Mouse (Mus musculus) thymus, adult 2 months (tissue): ENCODE measurements at regions not wholly inside any gene's neighbourhood (a gene's known extent, or its start where the extent isn't known, plus 50 kb on each side); places are given as distances from the start of the nearest gene placed in this dataset.

ENCODE experiments used
- CTCF ChIP-seq: fragments of 200-500 bp; IDR thresholded peaks from 2 replicates; pipeline ENCODE4 v1.5.1; 2012; ENCODE audit warnings: mild to moderate bottlenecking, control low read depth, low read length, moderate library complexity, borderline replicate concordance; ENCODE audit not compliant: control insufficient read depth, poor library complexity, insufficient read depth; ENCODE audit errors: extremely low read depth
- POLR2A ChIP-seq: fragments of 200-500 bp; IDR thresholded peaks from 2 replicates; pipeline ENCODE4 v1.6.1; 2012; ENCODE audit warnings: mild to moderate bottlenecking, low read length, control low read depth, moderate library complexity; ENCODE audit not compliant: control insufficient read depth, poor library complexity, insufficient read depth; ENCODE audit errors: extremely low read depth

- TF ChIP-seq CTCF (no peak), POLR2A (no peak)
These were observed 157.3 kb upstream of the Map3k1 start for GRCm38 (mm10) chr13:111966113-111966512.
